Mouse (Mus musculus) heart, adult 18-20 months (tissue): Measurements from ENCODE around the gene Kcnk13. TPM values are rescaled to one million over a fixed set of nuclear protein-coding genes. Genes with fewer than 3 reads are reported as not detected.
A peak's percentile ranks its signal among the peaks of the same experiment; 100 is the strongest.

Source experiments
- DNase-seq, 2 experiments: peaks; one replicate each; pipeline ENCODE4 v3.0.0; 2021 to 2022; ENCODE audit warnings: mixed read lengths in 1 of 2
- total RNA-seq, 2 experiments: library from RNA; stranded (reverse); gene quantifications; 2 replicates each; pipeline ENCODE4 v1.2.3; 2021

Kcnk13 gene
- total RNA-seq, 2 experiments from 2014 or later = 0.46 to 0.47 TPM

DNA sequence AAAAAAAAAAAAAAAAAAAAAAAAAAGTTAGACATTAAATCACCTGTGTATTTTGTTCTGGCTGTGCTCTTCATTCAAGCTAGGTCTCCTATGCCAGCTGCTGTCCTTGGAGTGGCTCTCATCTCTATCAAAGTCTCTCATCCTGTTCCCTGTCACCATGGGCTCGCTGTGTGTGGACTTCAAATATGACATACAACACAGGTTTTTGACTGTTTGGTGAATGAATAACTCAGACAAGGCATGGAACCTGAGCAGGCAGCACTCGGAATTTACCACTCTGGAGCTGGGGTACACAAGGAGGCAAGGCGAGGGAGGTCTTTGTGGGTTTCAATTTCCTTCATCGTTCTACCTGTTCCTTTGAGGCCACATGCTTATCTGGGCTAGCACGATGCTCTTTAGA is 50.8 kb downstream of the Kcnk13 start:
- DNase-seq = no peak

DNA sequence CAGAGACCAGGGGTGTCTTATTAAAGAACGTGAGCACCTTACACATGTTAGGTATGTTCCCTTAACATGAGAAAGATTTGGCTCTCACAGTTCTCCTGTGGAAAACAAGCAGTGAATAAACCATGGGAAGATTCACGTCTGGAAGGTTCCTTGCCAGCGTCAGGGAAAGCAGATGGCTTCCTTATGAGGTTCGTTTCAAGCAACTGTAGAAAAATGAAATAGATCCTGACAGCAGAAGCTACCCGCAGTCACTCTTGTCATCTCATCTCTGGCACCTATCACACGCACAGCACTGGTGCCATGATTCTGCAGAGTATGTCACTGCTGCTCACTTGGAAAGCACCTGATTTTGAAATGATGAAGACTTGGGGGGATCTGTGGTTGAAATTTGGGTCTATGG is 53.4 kb downstream of the Kcnk13 start:
- no peak for DNase-seq

DNA sequence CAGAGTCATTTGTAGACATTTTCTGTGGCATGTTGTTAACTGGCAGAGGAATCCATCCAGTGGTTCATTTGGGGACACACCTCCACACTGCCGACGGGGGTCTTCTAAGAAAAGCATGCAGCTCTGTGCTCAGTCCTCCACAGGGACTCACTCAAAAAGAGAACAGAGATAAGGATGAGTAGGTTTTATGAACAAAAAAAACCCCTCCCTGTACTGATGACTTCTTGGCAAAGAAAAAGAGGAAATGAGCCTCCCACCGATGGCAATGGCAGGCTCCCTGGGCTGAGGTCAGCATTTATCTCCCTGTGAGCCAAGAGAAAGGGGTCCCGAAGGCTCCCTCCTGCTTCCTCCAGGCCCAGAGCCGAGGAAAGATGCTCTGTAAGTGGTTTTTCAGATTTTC is 58.2 kb downstream of the Kcnk13 start:
- DNase-seq = peak; percentile 16 to 47

DNA sequence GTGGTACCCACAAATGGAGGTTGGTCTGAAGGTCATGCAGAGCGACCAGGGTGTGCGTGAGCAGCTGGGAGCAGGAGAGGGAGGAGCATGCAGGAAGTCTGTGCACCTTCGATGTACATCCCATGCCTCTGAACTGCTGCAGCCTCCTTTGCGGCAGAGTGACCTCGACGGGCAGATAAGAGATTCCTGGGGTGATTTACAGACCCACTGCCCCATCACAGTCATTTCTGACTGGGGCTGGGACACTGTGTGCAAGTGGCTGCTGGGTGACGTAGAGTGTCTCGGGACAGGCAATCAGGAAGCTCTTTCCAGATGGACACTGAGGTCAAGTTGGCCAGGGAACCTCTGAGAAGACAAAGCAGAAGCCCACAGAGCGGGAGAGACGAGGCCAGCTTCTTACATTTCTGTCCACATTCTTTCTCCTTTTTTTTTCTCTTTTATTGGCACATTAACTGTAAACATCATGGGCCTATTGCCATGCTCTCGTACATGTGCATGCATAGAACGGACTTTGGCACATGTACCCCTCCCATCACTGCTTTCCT is 59.6 kb downstream of the Kcnk13 start:
- DNase-seq = no peak

DNA sequence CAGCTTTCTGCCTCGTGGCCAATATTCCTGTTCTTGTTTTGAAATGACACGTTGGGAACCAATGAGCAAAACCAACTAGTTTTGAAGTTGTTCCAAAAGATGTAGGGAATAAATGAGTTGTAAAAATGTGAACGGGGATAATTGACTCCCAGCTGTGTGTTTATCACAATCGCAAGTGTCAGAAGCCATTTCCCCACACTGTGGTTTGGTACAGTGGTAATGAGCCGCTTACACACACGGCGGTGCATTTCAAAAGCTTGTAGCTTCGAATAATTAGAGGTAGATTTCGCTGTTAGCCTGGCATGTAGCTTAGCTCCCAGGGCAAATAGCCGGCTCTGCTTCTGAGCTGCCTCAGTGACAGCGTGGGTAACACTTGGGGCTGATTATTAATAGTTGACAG is 61.4 kb downstream of the Kcnk13 start:
- no peak for DNase-seq

DNA sequence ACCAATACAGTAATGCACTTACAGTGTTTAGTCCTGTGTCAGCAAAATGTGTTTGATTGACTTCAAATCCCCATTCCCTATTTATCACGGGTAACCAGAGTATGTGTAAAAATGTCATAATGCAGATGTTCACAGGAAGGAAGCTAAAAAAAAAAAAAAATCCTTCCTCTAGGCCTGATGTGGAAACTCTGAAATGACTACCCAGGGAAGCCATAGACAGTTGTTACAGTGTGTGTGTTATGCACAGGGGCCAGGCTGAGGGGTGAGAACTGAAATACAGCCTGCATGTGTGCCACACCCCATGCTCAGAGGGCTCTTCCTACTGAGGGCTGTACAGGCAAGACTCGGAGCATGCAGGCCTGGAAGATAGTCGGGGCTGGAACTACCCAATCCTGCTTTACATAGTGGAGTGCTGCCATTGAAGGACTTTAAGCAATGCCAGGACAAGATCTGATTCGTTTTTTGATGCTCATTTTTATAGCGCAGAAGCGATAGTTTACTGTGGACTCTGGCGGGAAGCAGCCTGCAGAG is 62.5 kb downstream of the Kcnk13 start:
- no peak for DNase-seq

DNA sequence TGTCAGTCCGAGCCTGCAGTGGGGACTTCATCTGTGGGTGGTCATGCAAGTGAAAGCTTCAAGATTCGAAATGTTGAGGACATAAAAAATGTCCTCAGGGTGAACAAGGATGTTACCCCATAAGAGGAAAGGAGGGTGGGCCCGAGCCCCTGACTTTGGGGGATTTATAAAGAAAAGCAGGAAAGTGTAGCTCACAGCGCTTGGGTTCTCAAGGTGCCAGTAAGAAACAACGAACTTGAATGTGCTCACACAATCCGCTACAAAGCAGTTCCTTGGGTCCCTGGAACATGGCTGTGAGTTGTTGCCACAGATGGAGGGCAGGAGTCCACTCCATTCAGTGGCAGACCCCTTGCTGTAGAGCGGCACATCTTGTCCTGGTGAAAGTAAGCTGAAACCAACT is 63.0 kb downstream of the Kcnk13 start:
- no peak for DNase-seq

DNA sequence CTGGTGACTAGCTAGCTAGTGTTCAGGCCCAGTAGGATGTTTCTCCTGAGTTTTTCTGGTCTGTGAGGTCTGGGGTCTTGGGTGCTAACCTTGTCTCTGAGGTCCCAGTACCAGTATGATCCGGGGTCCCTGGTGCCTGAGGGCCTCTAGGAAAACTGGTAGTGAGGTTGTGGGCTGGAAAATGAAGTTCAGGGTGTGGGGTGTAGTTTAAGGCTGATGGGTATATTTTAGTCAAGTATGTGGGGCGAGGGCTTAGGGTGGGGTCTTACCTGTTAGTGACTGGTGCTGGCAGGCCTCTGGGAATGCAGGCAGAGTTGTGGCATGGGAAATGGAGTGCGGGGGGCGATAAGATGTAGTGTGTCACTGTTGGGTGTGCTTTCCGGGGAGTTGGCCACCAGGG is 67.4 kb downstream of the Kcnk13 start:
- DNase-seq = no peak

DNA sequence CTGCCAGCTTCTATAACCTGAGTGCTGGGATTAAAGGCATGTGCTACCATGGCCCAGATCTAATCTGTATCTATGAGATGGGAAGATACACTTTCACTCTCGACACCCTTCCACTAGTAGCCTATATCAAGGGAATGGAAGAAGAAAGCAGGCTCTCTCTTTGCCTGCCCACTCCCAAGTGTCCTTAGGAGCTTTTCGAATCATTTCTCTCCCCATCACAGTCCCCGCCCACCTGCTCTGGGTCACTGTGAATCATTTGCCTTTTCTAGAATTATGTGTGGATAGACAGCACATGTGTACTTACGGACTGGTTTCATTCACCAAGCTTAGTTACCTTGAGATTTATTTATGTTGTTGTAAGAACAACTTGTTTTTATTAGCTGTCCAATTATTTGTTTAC is 68.2 kb downstream of the Kcnk13 start:
- DNase-seq = no peak

DNA sequence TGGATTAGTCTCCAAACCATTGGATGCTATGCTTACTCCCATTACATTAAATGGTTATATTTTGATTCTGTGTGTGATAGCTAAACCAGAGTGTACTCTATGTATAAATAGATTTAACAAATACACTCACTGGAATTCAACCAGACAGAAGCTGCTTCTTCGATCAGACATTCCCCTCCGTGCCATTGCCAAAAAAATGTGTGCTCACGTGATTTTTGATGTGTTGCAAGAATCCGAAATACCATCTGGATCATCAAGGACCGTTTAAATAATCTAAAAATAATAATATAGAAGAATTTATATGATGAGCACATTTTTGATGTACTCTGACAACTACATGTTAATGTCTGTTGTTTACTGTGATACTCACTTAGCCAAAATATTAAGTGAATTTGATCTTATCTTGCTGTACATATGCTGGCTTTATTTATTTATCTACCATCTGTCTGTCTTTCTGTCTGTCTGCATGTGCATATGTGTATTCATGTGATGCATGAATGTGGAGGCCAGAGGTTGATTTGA is 74.5 kb downstream of the Kcnk13 start:
- no peak for DNase-seq

DNA sequence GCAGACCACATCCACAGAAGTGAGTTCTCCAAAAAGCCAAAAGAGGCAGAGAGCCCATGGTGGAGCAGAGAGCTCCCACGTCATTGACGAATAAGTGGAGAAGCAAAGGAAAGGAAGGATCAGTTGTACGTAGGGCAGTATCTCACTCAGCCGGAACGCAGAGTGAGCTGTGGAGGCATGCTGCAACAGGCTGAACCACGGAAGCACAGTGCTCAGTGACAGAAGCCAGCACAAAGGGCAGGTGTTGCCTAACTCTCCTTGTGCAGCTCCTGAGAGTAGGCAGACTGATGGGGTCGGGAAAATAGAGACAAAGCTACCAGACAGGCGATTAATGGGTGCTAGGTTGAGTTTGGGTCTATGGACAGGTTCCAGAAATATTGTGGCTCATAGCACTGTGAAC is 77.8 kb downstream of the Kcnk13 start:
- no peak for DNase-seq

DNA sequence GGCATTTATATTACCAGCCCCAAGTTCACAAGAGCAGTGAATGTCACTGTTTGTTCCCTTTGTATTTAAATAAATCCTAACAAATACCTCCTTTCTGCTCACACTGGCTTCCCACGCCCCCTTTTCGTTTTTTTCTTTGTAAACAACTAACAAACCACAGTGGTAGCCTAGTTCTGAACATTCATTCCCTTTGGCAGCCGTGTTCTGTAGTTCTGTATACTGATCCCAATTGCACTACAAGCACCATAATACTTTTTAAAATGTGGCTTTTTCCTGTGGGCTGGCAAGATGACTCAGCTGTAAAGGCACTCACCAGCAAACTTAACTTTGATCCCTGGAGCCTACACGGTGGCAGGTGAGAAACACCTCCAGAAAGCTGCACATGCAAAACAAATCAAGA is 80.4 kb downstream of the Kcnk13 start:
- DNase-seq = no peak

DNA sequence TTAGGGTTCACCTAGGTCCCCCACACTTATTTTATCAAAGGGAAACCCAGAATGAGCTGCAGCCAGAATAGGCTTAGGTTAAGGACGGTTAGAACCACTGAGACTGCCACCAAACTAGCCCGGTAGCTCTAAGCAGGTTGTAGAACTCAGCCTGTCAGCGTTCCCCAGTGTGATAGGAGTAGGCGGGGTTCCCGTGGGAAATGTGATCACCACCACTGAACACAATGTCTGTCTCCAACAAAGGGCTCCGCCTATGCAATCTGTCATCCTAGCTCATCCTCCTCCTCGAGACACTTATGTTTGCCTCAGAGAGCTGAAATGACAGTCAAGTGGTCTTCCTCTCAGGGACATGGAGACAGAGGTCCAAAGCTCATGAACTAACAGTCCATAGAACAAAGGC is 86.3 kb downstream of the Kcnk13 start:
- DNase-seq = no peak

DNA sequence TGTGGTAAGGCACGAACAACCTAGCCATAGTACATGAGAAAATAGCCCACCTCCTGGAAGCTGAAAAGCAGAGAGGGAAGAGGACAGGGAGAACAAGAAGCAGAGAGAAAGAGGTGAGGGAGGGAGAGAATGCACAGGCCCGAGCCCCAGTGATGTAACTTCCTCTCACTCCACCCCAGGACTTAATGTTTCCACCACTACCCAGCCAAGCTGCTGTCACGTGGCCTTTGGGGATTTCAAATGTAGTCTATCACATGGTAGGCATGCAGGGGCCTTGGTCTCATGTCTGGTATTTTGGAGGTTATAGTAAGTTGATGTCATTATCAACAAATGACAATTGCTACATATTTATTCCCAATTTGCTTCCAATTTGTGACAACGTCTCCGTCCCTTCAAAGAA is 89.3 kb downstream of the Kcnk13 start:
- DNase-seq = no peak

DNA sequence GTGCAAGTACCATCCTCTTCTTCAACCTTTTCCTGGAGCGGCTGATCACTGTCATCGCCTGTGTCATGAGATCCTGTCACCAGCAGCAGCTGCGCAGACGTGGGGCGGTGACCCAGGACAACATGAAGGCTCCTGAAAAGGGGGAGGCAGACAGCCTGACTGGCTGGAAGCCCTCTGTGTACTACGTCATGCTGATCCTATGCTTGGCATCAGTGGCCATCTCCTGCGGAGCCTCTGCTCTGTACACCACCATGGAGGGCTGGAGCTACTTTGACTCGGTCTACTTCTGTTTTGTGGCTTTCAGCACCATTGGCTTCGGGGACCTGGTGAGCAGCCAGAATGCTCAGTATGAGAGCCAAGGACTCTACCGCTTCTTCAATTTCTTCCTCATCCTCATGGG is 96.8 kb downstream of the Kcnk13 start:
- DNase-seq = no peak

DNA sequence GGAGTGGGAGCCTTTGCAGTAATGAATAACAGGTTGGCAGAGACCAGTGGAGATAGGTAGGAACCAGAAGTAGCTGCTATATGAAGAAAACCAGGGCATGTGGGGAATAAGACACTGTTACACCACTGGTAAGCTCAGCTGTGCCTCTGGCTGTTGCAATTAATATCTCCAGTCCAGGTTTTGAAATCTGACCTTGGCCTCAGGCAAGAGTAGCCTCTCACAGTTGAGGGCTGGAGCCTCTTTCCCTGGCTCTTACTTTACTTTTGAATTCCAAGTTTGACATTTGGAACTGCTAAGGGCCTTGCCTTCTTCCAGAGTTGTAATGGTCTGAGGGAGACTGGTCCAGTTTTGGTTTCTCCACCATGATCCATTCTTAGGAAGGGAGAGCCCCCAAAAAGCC is 97.5 kb downstream of the Kcnk13 start:
- peak; percentile 47 to 61 for DNase-seq

DNA sequence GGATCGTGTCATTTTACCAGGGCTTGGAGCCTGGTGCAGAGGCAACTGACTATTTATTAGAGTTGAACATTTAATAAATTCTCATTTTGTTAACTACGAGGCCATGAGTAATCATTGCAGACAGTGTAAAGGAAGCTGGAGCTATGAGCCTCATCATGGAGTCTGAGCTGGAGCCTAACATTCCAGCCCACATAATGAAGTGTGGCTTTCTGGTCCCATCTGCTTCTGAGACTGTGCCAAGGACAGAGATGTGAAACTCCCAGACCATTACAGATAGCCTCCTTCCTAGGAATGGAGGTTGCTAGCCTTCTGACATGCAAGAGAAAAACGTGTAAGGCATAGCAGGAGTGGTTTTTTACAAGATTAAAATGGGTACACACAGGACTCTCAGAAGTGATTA is 98.3 kb downstream of the Kcnk13 start:
- DNase-seq = no peak

DNA sequence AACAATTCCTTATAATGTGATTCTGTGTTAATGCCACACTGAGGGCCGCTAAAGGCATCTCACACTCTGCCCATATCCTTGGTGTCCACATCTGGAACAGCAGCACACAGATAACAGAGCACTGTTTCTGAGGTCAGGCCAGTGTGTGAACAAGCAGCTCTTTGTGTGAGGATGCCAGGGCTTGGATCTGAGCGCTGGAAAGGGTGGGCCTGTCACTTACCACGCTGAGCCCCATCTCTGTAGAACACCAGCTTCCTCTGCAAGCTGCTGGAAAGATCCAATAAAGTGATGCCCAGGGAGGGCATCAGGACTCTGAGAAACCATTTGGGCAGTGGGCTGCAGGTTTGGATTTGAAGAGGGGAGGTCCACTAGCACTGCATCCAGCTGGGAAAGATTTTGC is 100.8 kb downstream of the Kcnk13 start:
- peak in 1 of 2 experiments; percentile 20 for DNase-seq

DNA sequence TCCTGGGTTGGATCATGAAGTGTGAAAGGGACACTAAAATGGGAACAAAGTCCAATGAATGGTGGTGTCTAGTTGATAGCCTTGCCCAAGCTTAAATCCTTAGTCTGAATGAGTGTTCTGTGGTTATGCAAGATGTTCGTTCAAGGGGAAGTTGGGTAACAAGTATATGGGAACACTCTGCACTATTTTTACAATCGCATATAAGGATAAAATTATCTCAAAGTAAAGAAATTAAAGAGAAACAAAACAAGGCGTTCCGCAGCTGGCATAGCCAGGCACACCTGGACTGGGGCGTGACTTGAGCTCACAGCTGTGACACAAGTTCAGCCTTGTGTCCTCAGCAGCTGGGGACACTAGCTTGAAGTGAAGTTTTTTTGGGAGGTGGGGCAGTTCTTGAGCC is 103.2 kb downstream of the Kcnk13 start:
- DNase-seq = peak; percentile 58 to 60

DNA sequence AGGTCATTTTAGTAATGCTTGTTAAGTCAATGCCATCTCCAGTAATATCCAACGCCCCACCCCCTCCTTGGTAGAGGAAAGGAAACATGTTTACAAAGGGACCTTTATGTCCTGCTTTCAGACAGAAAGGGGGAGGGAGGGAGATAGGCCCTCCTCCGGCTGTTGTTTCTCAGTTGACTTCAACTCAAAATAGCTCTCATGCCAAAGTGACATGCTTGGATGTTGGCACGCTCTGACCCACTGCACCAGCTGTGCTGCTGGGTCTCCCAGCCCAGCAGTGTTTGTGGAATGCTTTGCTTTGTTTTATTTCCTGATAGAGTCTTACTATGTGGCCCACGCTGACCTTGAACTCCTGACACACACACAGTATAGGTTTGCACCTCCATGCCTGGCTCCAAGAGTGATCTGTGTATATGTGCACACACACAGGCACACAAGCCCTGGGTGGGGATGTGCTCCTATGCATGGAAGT is 108.9 kb downstream of the Kcnk13 start:
- DNase-seq = no peak

DNA sequence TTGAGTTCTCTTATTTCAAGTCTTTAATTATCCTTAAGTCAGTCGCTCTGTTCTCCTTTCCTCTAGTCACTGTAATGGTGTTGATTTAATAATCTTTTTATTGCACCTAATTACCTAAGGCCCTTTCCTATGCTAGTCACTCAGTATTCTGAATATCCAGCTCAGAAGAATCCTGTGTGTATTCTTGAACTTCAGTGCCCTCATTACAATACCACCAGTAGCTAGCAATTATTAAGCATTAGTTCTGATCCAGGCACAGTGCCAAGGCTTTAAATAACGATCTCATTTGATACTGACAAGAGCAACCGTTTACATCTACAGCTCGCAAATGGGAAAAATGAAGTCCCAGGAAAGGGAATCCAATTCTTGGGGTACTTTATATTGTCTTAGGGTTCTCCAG is 111.4 kb downstream of the Kcnk13 start:
- DNase-seq = no peak

DNA sequence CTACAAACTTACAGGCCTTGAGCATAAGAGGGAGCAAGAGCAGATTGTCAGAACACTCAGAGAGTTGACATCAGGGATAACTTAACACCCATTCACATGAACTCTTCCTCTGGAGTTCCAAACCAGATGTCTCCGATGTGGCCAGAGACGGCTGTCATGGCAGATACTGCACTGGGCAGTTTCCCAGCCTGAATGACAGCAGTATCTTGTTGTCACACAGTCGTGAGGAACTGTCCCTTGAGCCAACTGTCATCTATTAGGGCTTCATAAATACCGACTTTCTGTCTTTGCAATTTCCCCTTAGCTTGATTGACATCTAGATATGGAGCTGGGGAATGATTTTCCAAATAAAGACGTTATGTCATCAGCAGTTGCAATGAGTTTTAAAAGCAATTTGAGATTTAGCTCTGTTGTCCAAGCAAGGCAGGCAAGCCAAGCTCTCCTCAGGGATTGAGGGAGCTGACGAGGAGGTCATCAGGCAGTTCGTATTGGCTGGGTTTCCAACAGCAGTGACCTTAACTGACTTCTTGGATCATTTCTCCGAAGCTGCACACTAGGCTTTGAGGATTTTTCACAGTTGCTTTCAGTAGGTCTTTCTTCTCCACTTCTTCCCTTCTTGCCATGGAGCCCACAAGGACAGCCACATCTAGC is 115.5 kb downstream of the Kcnk13 start:
- DNase-seq = peak; percentile 67 to 73

DNA sequence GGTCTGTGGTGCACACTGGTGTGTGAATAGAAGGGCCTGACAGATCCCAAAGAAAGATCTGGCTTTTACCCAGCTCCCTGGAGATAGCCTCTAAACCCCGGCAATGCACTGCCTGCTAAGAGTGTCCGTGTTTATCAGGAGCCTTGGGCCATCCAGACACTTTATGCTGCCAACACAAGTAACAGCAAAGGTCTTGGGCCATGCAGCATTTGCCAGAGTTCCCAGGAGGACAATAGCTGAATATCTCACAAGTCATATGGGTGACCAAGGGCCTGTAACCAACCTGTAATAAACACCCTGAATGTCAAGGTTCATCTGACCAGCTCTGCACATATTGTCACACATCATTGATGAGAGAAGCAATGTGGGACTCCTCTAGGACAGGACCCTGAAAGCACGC is 123.7 kb downstream of the Kcnk13 start:
- no peak for DNase-seq

DNA sequence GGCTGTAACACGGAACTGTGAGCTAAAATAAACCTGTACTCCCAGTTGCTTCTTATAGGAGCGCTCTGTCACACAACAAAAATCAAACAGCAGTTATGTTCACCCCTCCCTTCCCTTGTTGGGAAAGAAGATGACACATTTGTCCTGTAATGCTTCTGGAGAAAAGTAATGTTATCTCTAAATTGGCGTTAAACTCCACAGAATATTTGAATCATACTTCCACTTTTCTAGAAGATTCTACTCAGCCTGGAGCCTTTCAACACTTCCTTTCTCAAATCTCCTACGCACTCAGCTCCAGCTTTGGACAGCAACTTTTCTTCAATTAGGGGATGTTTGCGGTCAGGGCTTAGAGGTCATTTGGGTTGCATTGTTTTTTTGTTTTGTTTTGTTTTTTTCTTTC is 125.0 kb downstream of the Kcnk13 start:
- DNase-seq = peak in 1 of 2 experiments; percentile 49
